Mouse (Mus musculus) heart, adult 2 months (tissue): ENCODE results near the gene Unc93b1.
A peak's percentile ranks its signal among the peaks of the same experiment; 100 is the strongest.

Experiments
- CTCF ChIP-seq: fragments of 200-600 bp; IDR thresholded peaks from 2 replicates; pipeline ENCODE4 v1.8.1; 2022; ENCODE audit warnings: antibody characterized with exemption, mild to moderate bottlenecking, moderate library complexity
- EP300 ChIP-seq: fragments of 200-500 bp; IDR thresholded peaks from 2 replicates; pipeline ENCODE4 v1.6.1; 2011; ENCODE audit warnings: low read depth, low read length, control low read depth; ENCODE audit not compliant: insufficient read depth
- POLR2A ChIP-seq: fragments of 200-500 bp; IDR thresholded peaks from 2 replicates; pipeline ENCODE4 v1.6.1; 2011; ENCODE audit warnings: mild to moderate bottlenecking, low read depth, low read length, control low read depth; ENCODE audit not compliant: insufficient read depth

- TF ChIP-seq EP300, result peak; percentile 37; the same call in 1 of the 2 replicates
- peak; percentile 23; the same call in 1 of the 2 replicates for TF ChIP-seq CTCF
- peak; percentile 85 for TF ChIP-seq POLR2A
Measured at GRCm38 (mm10) chr19:3912337-3913204, 22.4 kb upstream of the Unc93b1 start, which contains the start of gene Ndufs8.
